Mouse (Mus musculus): Measurements from ENCODE around the gene Tjp3.
A peak's percentile ranks its signal among the peaks of the same experiment; 100 is the strongest.

The Tjp3 gene

GRCm38 (mm10) chr10:81265540-81265939 lies 25.8 kb downstream of the Tjp3 start:
- DNase-seq: no peak

GRCm38 (mm10) chr10:81261025-81261424 lies 30.4 kb downstream of the Tjp3 start:
- no peak for DNase-seq

GRCm38 (mm10) chr10:81259225-81259884 lies 32.0 kb downstream of the Tjp3 start:
- no peak for DNase-seq

- DNase-seq: no peak
Measured at GRCm38 (mm10) chr10:81257158-81258039, 34.0 kb downstream of the Tjp3 start.

GRCm38 (mm10) chr10:81254886-81255285 lies 36.5 kb downstream of the Tjp3 start:
- no peak for DNase-seq

GRCm38 (mm10) chr10:81252424-81253419 lies 38.7 kb downstream of the Tjp3 start, which contains the start of gene Matk:
Gene Matk (plus strand): TSS chr10:81252935.
- DNase-seq: no peak

- DNase-seq: no peak
Measured at GRCm38 (mm10) chr10:81249442-81249841, 41.9 kb downstream of the Tjp3 start.

GRCm38 (mm10) chr10:81247804-81248203 lies 43.6 kb downstream of the Tjp3 start:
- DNase-seq: no peak

GRCm38 (mm10) chr10:81245166-81245565 lies 46.2 kb downstream of the Tjp3 start:
- DNase-seq: no peak

- DNase-seq: peak; percentile 61
Measured at GRCm38 (mm10) chr10:81244595-81244994, 46.8 kb downstream of the Tjp3 start.

GRCm38 (mm10) chr10:81244146-81244545 lies 47.2 kb downstream of the Tjp3 start:
- DNase-seq: no peak

GRCm38 (mm10) chr10:81242021-81242420 lies 49.4 kb downstream of the Tjp3 start:
- no peak for DNase-seq

GRCm38 (mm10) chr10:81240876-81241275 lies 50.5 kb downstream of the Tjp3 start:
- no peak for DNase-seq

GRCm38 (mm10) chr10:81238618-81239017 lies 52.8 kb downstream of the Tjp3 start:
- no peak for DNase-seq

GRCm38 (mm10) chr10:81236471-81237268 lies 54.7 kb downstream of the Tjp3 start:
- DNase-seq: no peak

- no peak for DNase-seq
Measured at GRCm38 (mm10) chr10:81234206-81234605, 57.2 kb downstream of the Tjp3 start.

- no peak for DNase-seq
Measured at GRCm38 (mm10) chr10:81233226-81233585, 58.2 kb downstream of the Tjp3 start.

GRCm38 (mm10) chr10:81232580-81233225 lies 58.7 kb downstream of the Tjp3 start, which contains the start of gene Zfr2:
Gene Zfr2 (plus strand): TSS chr10:81233155.
- peak; percentile 89 for DNase-seq

GRCm38 (mm10) chr10:81231436-81231835 lies 59.9 kb downstream of the Tjp3 start:
- DNase-seq: no peak

GRCm38 (mm10) chr10:81230438-81231332 lies 60.7 kb downstream of the Tjp3 start, which contains the start of gene Atcay:
Gene Atcay (minus strand): TSS chr10:81230833.
- no peak for DNase-seq
